Mouse (Mus musculus) lung, embryonic 16.5 days (tissue): ENCODE data around the gene Cryzl1. TPM values are rescaled to one million over a fixed set of nuclear protein-coding genes. Genes with fewer than 3 reads are reported as not detected.

Experiments
- ATAC-seq: fragments of 200-750 bp; cut with Nextera tagmentation; 2 replicates; pipeline ENCODE4 v1.8.0; 2017; ENCODE audit warnings: low read depth, mild to moderate bottlenecking, moderate library complexity
- H3K27ac ChIP-seq: fragments of 300-500 bp; sonication (generic); 2 replicates; pipeline ENCODE4 v1.5.1; 2014; ENCODE audit warnings: mild to moderate bottlenecking, control low read depth, low read length
- H3K27me3 ChIP-seq: fragments of 300-500 bp; sonication (generic); 2 replicates; pipeline ENCODE4 v1.6.1; 2014; ENCODE audit warnings: low read depth, low read length, mixed read lengths; ENCODE audit not compliant: control insufficient read depth, insufficient read depth
- H3K36me3 ChIP-seq: fragments of 300-500 bp; sonication (generic); 2 replicates; pipeline ENCODE4 v1.6.1; 2014; ENCODE audit warnings: low read length; ENCODE audit not compliant: control insufficient read depth, insufficient read depth
- H3K4me1 ChIP-seq: fragments of 300-500 bp; sonication (generic); replicated peaks from 2 replicates; pipeline ENCODE4 v1.6.1; 2014; ENCODE audit warnings: low read length, mixed read lengths; ENCODE audit not compliant: control insufficient read depth, insufficient read depth
- H3K4me2 ChIP-seq: fragments of 300-500 bp; sonication (generic); 2 replicates; pipeline ENCODE4 v1.6.1; 2014; ENCODE audit warnings: low read depth, low read length, control low read depth
- H3K4me3 ChIP-seq: fragments of 300-500 bp; sonication (generic); 2 replicates; pipeline ENCODE4 v1.5.1; 2014; ENCODE audit warnings: mild to moderate bottlenecking, low read length, control low read depth
- H3K9ac ChIP-seq: fragments of 300-500 bp; sonication (generic); 2 replicates; pipeline ENCODE4 v1.6.1; 2014; ENCODE audit warnings: low read length, control low read depth
- H3K9me3 ChIP-seq: fragments of 300-500 bp; sonication (generic); 2 replicates; pipeline ENCODE4 v1.6.1; 2016; ENCODE audit warnings: low read length; ENCODE audit not compliant: control insufficient read depth
- WGBS: fragments of 180-500 bp; shearing (Covaris S2); extraction: QIAGEN DNeasy Blood & Tissue Kit; methylation state at CpG from one replicate; pipeline ENCODE4 v1.1.7; 2014; 5-methylcytosine and 5-hydroxymethylcytosine counted together
- polyA plus RNA-seq: library from polyadenylated mRNA; unstranded; fragments of >200 nt; fragmentation: Nextera tagmentation; extraction: Ambion mirVana; gene quantifications from 2 replicates; pipeline ENCODE4 v1.2.1, GENCODE M21; 2015

Cryzl1 gene
- polyA plus RNA-seq, 1 experiment from 2014 or later, result 75.1 TPM

DNA sequence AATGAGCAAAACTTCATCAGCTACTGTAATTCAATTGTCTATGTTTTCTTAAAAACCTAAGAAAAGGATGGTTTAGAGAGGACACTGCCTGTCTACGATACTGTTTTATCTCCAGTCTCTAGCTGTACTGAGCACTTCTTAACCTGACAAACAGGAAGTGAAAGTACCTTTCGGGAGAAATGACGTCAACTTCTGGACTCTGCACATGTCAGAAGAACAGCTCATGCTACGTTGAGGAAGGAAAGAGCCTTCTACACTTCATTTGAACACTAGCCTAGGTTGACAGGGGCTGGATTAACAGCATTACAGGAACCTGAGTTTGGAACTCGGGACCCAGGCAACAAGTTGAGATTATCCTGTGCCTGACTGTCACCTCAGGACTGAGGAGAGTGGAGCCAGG is 43.2 kb downstream of the Cryzl1 start:
- no peak overlapping the region for H3K4me3 ChIP-seq
- 76% methylated on average over 5 of the region's 5 CpGs for WGBS
- H3K4me2 ChIP-seq, result no peak overlapping the region
- ATAC-seq, result no peak
- H3K27me3 ChIP-seq, result no peaks in the 10 kb centered on the region
- H3K27ac ChIP-seq, result no peak overlapping the region
- H3K9me3 ChIP-seq, result no peaks in the 10 kb centered on the region
- peaks cover 16% of the 10 kb centered on the region for H3K4me1 ChIP-seq
- H3K9ac ChIP-seq, result no peak overlapping the region
- peaks cover 19% of the 10 kb centered on the region; the same call in 1 of the 2 replicates for H3K36me3 ChIP-seq

DNA sequence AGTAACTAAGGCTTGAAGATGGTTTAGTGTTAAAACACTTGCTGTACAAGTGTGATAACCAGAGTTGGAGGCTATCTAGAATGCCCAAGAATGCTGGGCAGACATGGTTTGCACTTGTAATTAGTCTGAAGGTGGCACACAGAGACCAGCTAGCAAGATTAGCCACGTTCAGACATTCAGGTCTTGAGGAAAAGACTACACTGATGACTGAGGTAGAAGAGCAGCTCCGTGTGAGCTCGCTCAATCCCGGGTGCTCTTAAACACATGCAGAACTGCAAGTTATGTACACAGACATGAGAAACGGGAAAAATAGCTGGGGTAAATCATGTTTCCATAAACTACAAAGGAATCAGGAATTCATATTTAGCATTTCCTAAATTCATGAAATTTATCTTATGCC is 48.1 kb downstream of the Cryzl1 start:
- 65% methylated on average over 5 of the region's 5 CpGs for WGBS
- Histone ChIP-seq H3K9ac (no peak overlapping the region), H3K27me3 (no peaks in the 10 kb centered on the region), H3K27ac (no peak overlapping the region), H3K4me1 (no peaks in the 10 kb centered on the region), H3K9me3 (no peaks in the 10 kb centered on the region), H3K4me3 (no peak overlapping the region), H3K36me3 (peaks cover 47% of the 10 kb centered on the region), H3K4me2 (no peak overlapping the region)
- no peak for ATAC-seq

DNA sequence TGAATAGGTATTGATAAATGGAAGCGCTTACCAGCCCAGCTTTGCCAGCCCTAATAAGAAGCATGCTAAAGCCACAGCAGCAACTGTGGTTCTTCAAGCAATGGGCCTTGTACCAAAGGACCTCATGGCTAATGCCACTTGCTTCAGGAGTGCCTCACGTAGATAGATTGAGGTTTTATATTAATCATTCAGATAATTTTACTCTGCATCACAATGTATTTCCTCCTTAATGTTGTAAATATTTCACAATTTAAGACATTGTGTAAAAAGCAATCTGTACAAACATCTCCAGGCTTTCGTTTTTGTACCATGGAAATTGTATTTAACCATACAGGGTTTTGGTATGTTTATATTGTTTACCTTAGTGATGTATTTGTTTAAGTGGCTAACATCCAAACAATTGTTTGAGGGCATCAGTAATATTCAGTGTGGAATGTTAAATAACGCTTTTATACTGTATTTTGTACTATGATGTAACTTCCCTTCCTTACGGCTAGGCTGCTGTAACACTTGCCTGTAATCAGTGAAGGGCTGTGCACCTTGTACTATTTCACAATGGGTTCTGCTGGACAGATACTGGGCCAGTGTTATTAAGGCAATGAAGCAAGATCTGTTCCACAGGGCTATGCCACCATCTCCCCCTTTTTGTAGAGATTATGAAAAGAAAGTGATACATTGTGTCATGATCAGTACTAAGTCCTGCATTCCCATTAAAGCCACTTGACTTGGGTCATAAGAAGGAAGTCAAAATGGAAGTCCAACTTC is 50.4 kb downstream of the Cryzl1 start:
- no peaks in the 10 kb centered on the region for H3K9me3 ChIP-seq
- WGBS, result 83% methylated on average over 5 of the region's 5 CpGs
- ATAC-seq, result no peak

DNA sequence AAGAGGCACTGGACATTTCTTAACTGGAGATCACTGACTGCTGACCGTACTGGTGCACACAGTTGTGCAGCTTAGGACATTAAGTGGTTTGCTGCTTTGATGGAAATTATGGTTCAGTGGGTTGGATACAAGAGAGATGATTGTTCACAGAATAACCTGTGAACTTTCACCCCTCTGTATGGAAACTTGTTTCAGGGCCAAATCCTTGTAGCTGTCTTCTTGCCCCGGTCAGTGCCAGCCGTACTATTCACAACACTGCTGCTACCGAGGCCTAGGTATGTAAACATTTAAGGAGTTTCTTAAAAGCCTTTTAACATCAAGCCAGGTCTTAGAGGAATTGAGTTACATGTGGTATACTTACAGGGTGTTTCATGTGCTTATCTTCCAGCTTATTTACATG is 54.3 kb downstream of the Cryzl1 start:
- no peak for ATAC-seq
- H3K4me1 ChIP-seq, result no peaks in the 10 kb centered on the region
- H3K36me3 ChIP-seq, result peaks cover 57% of the 10 kb centered on the region
- no peak overlapping the region for H3K9ac ChIP-seq
- no peak overlapping the region for H3K4me3 ChIP-seq
- no peaks in the 10 kb centered on the region for H3K9me3 ChIP-seq
- H3K27ac ChIP-seq, result no peak overlapping the region
- no peaks in the 10 kb centered on the region for H3K27me3 ChIP-seq
- H3K4me2 ChIP-seq, result no peak overlapping the region
- whole genome bisulfite sequencing, result 67% methylated on average over 4 of the region's 4 CpGs

More for the DNA sequence above, 50.4 kb downstream of the Cryzl1 start:
- Histone ChIP-seq H3K4me2 (no peak overlapping the region), H3K4me3 (no peak overlapping the region), H3K27ac (no peak overlapping the region), H3K9ac (no peak overlapping the region), H3K4me1 (no peaks in the 10 kb centered on the region), H3K36me3 (peaks cover 51% of the 10 kb centered on the region), H3K27me3 (no peaks in the 10 kb centered on the region)

DNA sequence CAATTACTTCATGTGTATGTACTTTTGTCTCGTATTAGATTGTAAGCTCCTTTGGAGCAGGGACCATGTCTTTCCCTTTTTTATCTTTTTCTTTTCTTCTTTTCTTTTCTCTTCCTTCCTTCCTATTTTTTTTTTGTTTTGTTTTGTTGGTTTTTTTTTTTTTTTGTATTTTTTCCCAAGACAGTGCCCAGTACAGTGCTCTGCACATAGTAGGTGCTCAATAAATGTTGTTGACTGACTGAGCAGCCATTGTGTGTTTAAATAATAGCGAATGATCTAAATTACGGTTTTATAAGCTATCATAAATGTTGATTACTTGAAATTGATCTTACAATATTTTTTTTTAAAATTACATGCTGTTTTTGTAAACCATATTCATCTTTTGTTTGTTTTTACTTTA is 65.0 kb downstream of the Cryzl1 start:
- Histone ChIP-seq H3K27ac (no peak overlapping the region), H3K4me3 (no peak overlapping the region), H3K4me2 (no peak overlapping the region), H3K36me3 (peaks cover 61% of the 10 kb centered on the region), H3K9me3 (peaks cover 6% of the 10 kb centered on the region), H3K27me3 (no peaks in the 10 kb centered on the region), H3K9ac (no peak overlapping the region), H3K4me1 (no peaks in the 10 kb centered on the region)
- 86% methylated on average over 3 of the region's 3 CpGs for WGBS
- no peak for ATAC-seq

DNA sequence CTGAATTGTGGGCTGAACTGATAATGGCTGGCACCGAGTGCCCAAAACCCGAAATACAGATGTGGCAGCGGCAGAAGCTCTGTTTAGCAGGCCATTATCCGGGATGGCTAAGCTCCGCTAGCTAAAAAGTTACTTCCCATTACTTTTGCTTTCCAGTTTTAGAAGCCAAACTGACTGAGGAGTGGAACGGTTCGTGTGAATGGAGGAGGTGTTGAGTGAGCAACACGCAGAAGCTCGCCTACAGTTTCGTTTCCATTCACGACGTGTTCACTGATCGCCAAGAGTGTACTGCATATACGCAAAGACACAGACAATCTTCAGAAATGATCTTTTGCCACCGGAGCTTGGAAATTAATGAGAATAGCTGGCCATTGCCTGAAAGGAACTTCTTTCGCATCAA is 66.4 kb downstream of the Cryzl1 start:
- no peak overlapping the region for H3K4me2 ChIP-seq
- H3K4me1 ChIP-seq, result no peaks in the 10 kb centered on the region
- H3K9me3 ChIP-seq, result peaks cover 7% of the 10 kb centered on the region
- no peak for ATAC-seq
- H3K36me3 ChIP-seq, result peaks cover 71% of the 10 kb centered on the region
- no peak overlapping the region for H3K9ac ChIP-seq
- H3K4me3 ChIP-seq, result no peak overlapping the region
- no peak overlapping the region for H3K27ac ChIP-seq
- WGBS, result 91% methylated on average over 16 of the region's 16 CpGs
- no peaks in the 10 kb centered on the region for H3K27me3 ChIP-seq

DNA sequence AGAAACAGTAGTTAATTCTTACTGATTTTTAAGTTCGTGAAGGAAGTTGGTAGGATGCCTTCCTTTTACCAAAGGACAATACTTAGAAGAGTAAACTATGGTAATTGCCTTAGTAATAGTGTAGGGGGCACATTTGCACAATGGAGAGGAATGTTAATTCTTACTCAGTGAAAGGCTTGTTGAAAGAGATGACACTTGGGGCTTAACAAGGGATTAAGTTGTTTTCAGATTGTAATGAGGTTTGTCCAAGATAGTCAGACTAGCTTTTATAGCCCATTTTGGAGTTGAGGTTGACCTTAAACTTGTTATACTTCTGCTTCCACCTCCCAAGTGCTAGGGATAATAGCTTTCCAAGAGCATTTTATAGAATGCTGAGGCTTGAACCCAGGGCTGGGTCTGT is 67.4 kb downstream of the Cryzl1 start:
- 76% methylated on average over 1 of the region's 1 CpGs for WGBS
- peaks cover 7% of the 10 kb centered on the region for H3K9me3 ChIP-seq
- H3K9ac ChIP-seq, result no peak overlapping the region
- no peaks in the 10 kb centered on the region for H3K27me3 ChIP-seq
- no peak overlapping the region for H3K4me3 ChIP-seq
- no peak for ATAC-seq
- H3K4me1 ChIP-seq, result no peaks in the 10 kb centered on the region
- H3K36me3 ChIP-seq, result peaks cover 72% of the 10 kb centered on the region
- no peak overlapping the region for H3K4me2 ChIP-seq
- no peak overlapping the region for H3K27ac ChIP-seq

DNA sequence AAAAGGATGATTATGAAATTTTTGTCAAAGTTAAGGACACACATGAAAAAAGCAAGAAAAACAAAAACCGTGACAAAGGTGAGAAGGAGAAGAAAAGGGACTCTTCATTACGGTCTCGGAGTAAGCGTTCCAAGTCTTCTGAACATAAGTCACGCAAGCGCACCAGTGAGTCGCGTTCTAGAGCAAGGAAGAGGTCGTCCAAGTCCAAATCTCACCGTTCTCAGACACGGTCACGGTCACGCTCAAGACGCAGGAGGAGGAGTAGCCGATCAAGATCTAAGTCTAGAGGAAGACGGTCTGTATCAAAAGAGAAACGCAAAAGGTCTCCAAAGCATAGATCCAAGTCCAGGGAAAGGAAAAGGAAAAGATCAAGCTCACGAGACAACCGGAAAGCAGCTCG is 69.0 kb downstream of the Cryzl1 start:
- no peaks in the 10 kb centered on the region for H3K4me1 ChIP-seq
- H3K27me3 ChIP-seq, result no peaks in the 10 kb centered on the region
- no peak overlapping the region for H3K4me2 ChIP-seq
- ATAC-seq, result no peak
- no peak overlapping the region for H3K9ac ChIP-seq
- peaks cover 7% of the 10 kb centered on the region for H3K9me3 ChIP-seq
- H3K27ac ChIP-seq, result no peak overlapping the region
- peaks cover 76% of the 10 kb centered on the region for H3K36me3 ChIP-seq
- 97% methylated on average over 20 of the region's 20 CpGs for WGBS
- no peak overlapping the region for H3K4me3 ChIP-seq

DNA sequence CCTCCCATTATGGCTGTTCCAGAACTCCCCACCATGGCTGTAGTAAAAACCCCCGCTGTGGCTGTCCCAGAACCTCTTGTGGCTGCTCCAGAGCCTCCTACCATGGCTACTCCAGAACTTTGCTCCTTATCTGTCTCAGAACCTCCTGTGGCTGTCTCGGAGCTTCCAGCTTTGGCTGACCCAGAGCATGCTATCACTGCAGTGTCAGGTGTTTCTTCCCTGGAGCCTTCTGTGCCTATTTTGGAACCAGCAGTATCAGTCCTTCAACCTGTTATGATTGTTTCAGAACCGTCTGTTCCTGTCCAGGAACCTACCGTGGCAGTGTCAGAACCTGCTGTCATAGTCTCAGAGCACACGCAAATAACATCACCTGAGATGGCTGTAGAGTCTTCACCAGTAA is 70.3 kb downstream of the Cryzl1 start:
- Histone ChIP-seq H3K9me3 (peaks cover 7% of the 10 kb centered on the region), H3K36me3 (peaks cover 73% of the 10 kb centered on the region), H3K4me1 (no peaks in the 10 kb centered on the region), H3K27ac (no peak overlapping the region), H3K4me2 (no peak overlapping the region), H3K27me3 (no peaks in the 10 kb centered on the region), H3K4me3 (no peak overlapping the region), H3K9ac (no peak overlapping the region)
- WGBS, result 95% methylated on average over 5 of the region's 5 CpGs
- no peak for ATAC-seq
